In the genomic region with DNA sequence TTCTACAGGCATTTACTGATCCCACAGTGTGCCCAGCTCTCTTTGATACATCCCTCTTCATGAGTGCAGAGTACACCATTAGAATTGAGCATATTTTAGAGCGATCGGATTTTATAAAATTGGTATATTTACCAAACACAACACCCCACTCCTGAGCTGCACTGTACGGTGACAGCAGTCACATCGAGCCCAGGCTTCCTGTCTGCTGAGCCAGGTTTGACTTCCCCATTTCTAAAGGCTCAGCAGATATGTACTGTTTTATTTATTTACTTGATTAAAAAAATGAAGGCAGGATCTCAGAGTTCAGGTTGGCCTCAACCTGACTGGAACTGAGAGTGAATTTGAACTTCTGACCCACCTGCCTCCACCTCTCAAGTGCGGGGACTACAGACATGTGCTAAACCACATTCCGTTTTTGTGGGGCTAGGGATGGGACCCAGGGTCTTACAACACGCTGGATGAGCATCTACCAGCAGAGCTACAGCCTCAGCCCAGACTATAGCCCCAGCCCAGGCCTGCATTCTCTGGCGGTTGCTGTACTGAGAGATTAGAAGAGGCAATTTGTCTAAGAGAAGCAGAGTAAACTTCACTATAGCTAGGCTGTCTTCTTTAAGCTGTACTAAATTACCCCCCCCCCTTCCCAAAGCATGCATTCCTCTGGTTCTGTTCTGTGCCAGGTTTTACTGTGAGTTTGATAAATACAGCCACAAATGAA, we compare ENCODE assay signal across 26 mouse cellular contexts.
A peak's percentile ranks its signal among the peaks of the same experiment; 100 is the strongest.
DNase-seq lines count a peak whose midpoint lies in the region; ATAC-seq and TF ChIP-seq lines count a peak whose summit lies in the region.
"Had no signal": no experiment of that assay in that cellular context is flagged by ENCODE, and none has a peak within 500 bp of the region (broad histone marks: within the 10 kb centered on the region; RNA-seq: fewer than 3 reads in every experiment).

No protein-coding gene starts in this region.

- H3K4me3 ChIP-seq in intestine, embryonic 14.5 days (ENCODE audit: low read depth, low read length) = no peak overlapping the region
- no peak overlapping the region for H3K4me3 ChIP-seq in intestine, postnatal 0 days (ENCODE audit: low read depth, low read length)
- no peak overlapping the region for H3K4me3 ChIP-seq in intestine, embryonic 16.5 days (ENCODE audit: low read length)
- H3K4me3 ChIP-seq in midbrain, embryonic 10.5 days = no peak overlapping the region
- H3K4me3 ChIP-seq: heart, embryonic 10.5 days; megakaryocyte, embryonic 14.5 days; midbrain, embryonic 13.5 days; neural tube, embryonic 13.5 days had no signal

- no peaks in the 10 kb centered on the region for H3K27me3 ChIP-seq in intestine, embryonic 14.5 days (replicated peaks; ENCODE audit: control insufficient read depth, insufficient read depth, low read length)
- H3K27me3 ChIP-seq in intestine, postnatal 0 days (replicated peaks; ENCODE audit: control insufficient read depth, insufficient read depth, low read length) = no peaks in the 10 kb centered on the region
- H3K27me3 ChIP-seq in intestine, embryonic 16.5 days (replicated peaks; ENCODE audit: control insufficient read depth, insufficient read depth, low read length) = no peaks in the 10 kb centered on the region
- H3K27me3 ChIP-seq in midbrain, embryonic 10.5 days (ENCODE audit: low read depth, poor library complexity, severe bottlenecking) = no peaks in the 10 kb centered on the region
- H3K27me3 ChIP-seq: midbrain, embryonic 13.5 days; neural tube, embryonic 13.5 days had no signal

- no peak overlapping the region for H3K27ac ChIP-seq in intestine, embryonic 14.5 days (ENCODE audit: low read depth)
- H3K27ac ChIP-seq in intestine, postnatal 0 days (ENCODE audit: low read depth, low read length) = no peak overlapping the region
- H3K27ac ChIP-seq in intestine, embryonic 16.5 days (ENCODE audit: low read length) = no peak overlapping the region
- H3K27ac ChIP-seq in midbrain, embryonic 10.5 days (replicated peaks) = no peak overlapping the region
- H3K27ac ChIP-seq: heart, embryonic 10.5 days; hindbrain, embryonic 14.5 days; kidney, postnatal 0 days; midbrain, embryonic 13.5 days; neural tube, embryonic 13.5 days had no signal

- H3K4me1 ChIP-seq in intestine, embryonic 14.5 days (replicated peaks; ENCODE audit: control insufficient read depth, insufficient read depth, low read length) = peaks cover 24% of the 10 kb centered on the region; the same call in 1 of the 2 replicates
- H3K4me1 ChIP-seq in intestine, postnatal 0 days (replicated peaks; ENCODE audit: control insufficient read depth, insufficient read depth, low read length) = 0 out of 2 replicates have a peak, but pooled peaks cover 5% of the 10 kb centered on the region
- H3K4me1 ChIP-seq in intestine, embryonic 16.5 days (ENCODE audit: control insufficient read depth, insufficient read depth, low read length) = peaks cover 22% of the 10 kb centered on the region
- peaks cover 6% of the 10 kb centered on the region; the same call in 1 of the 2 replicates for H3K4me1 ChIP-seq in midbrain, embryonic 10.5 days

- intact Hi-C loops in gastrocnemius, postnatal 36 days (cut with DNase I) = no loop called here

- no peak overlapping the region for H3K4me2 ChIP-seq in intestine, embryonic 14.5 days (ENCODE audit: low read length)
- H3K4me2 ChIP-seq in intestine, postnatal 0 days (replicated peaks; ENCODE audit: low read depth) = no peak overlapping the region
- no peak overlapping the region for H3K4me2 ChIP-seq in intestine, embryonic 16.5 days (ENCODE audit: low read depth, low read length)
- H3K4me2 ChIP-seq: hindbrain, embryonic 14.5 days; midbrain, embryonic 13.5 days; neural tube, embryonic 13.5 days had no signal

- 70% methylated on average over 8 of the region's 8 CpGs for WGBS in intestine, embryonic 14.5 days
- 76% methylated on average over 8 of the region's 8 CpGs for WGBS in intestine, postnatal 0 days
- WGBS in intestine, embryonic 16.5 days = 71% methylated on average over 8 of the region's 8 CpGs
- WGBS in midbrain, embryonic 10.5 days = 88% methylated on average over 8 of the region's 8 CpGs

- no peak for TF ChIP-seq CTCF in intestine, postnatal 0 days (IDR thresholded peaks at IDR 0.05; ENCODE audit: low read depth)

- H3K9me3 ChIP-seq in intestine, embryonic 14.5 days (ENCODE audit: control insufficient read depth, low read length) = no peaks in the 10 kb centered on the region
- no peaks in the 10 kb centered on the region for H3K9me3 ChIP-seq in intestine, postnatal 0 days (ENCODE audit: control insufficient read depth)
- no peaks in the 10 kb centered on the region for H3K9me3 ChIP-seq in intestine, embryonic 16.5 days (ENCODE audit: control insufficient read depth, low read length)
- H3K9me3 ChIP-seq in midbrain, embryonic 10.5 days (replicated peaks) = no peaks in the 10 kb centered on the region
- H3K9me3 ChIP-seq: heart, embryonic 10.5 days; megakaryocyte, embryonic 14.5 days; midbrain, embryonic 13.5 days; neural tube, embryonic 13.5 days had no signal

- no peak overlapping the region for H3K9ac ChIP-seq in intestine, embryonic 14.5 days (ENCODE audit: low read length)
- H3K9ac ChIP-seq in intestine, postnatal 0 days (ENCODE audit: low read depth, low read length) = no peak overlapping the region
- H3K9ac ChIP-seq in intestine, embryonic 16.5 days (ENCODE audit: low read depth, low read length) = no peak overlapping the region
- H3K9ac ChIP-seq: hindbrain, embryonic 14.5 days; midbrain, embryonic 13.5 days; neural tube, embryonic 13.5 days had no signal

- DNase-seq in intestine, embryonic 14.5 days (ENCODE audit: low spot score) = no peak
- DNase-seq in gastrocnemius, postnatal 36 days = no peak
- DNase-seq in adrenal gland, postnatal 14 days = no peak
- DNase-seq in midbrain, embryonic 10.5 days (ENCODE audit: low spot score) = no peak
- DNase-seq: adrenal gland, adult 2 months; cerebellum, adult 9-10 months; gastrocnemius, postnatal 14 days; heart, adult 11 months; heart, postnatal 36 days; kidney, adult 8-10 months; layer of hippocampus, adult 9-11 months; lung, postnatal 4 days; right cerebral cortex, postnatal 4 days; thymus, postnatal 14 days had no signal

- H3K36me3 ChIP-seq in intestine, embryonic 14.5 days (ENCODE audit: control insufficient read depth, insufficient read depth, low read length) = no peaks in the 10 kb centered on the region
- H3K36me3 ChIP-seq in intestine, postnatal 0 days (ENCODE audit: control insufficient read depth, insufficient read depth) = peaks cover under 1% of the 10 kb centered on the region; the same call in 1 of the 2 replicates
- no peaks in the 10 kb centered on the region for H3K36me3 ChIP-seq in intestine, embryonic 16.5 days (ENCODE audit: control insufficient read depth, insufficient read depth, low read length)
- no peaks in the 10 kb centered on the region for H3K36me3 ChIP-seq in midbrain, embryonic 10.5 days
- H3K36me3 ChIP-seq: midbrain, embryonic 13.5 days had no signal

- peak; percentile 51 for ATAC-seq in intestine, embryonic 14.5 days (replicated peaks; ENCODE audit: low FRiP score, low TSS enrichment, low read depth)
- no peak for ATAC-seq in intestine, postnatal 0 days
- peak; percentile 71 for ATAC-seq in common myeloid progenitor, adult 5-6 weeks (replicated peaks; ENCODE audit: low read depth, poor library complexity, severe bottlenecking)
- ATAC-seq in intestine, embryonic 16.5 days = peak; percentile 47
- ATAC-seq: activated CD4-positive, CD25-positive, alpha-beta regulatory T cell, adult 4 months; CD4-positive, CD25-positive, alpha-beta regulatory T cell, adult 4 months; forebrain, embryonic 14.5 days; midbrain, embryonic 13.5 days had no signal
